In genomic region chr16:42172476-42172875, GRCm38 (mm10) we compare ENCODE assay signal across 8 mouse cellular contexts.
A peak's percentile ranks its signal among the peaks of the same experiment; 100 is the strongest.
DNase-seq lines count a peak whose midpoint lies in the region; ATAC-seq lines count a peak whose summit lies in the region.

No protein-coding gene starts in this region.

- no peak overlapping the region for H3K9ac ChIP-seq in lung, embryonic 16.5 days (ENCODE audit: low read length)

- no peaks in the 10 kb centered on the region for H3K9me3 ChIP-seq in lung, embryonic 16.5 days (ENCODE audit: control insufficient read depth, low read length)

- H3K4me1 ChIP-seq in lung, embryonic 16.5 days (replicated peaks; ENCODE audit: control insufficient read depth, insufficient read depth, low read length), result no peaks in the 10 kb centered on the region

- H3K27me3 ChIP-seq in lung, embryonic 16.5 days (ENCODE audit: control insufficient read depth, insufficient read depth, low read depth, low read length), result no peaks in the 10 kb centered on the region

- no peak overlapping the region for H3K4me2 ChIP-seq in lung, embryonic 16.5 days (ENCODE audit: low read depth, low read length)

- no peak overlapping the region for H3K27ac ChIP-seq in lung, embryonic 16.5 days (ENCODE audit: low read length)

- no peaks in the 10 kb centered on the region for H3K36me3 ChIP-seq in lung, embryonic 16.5 days (ENCODE audit: control insufficient read depth, insufficient read depth, low read length)

- DNase-seq in B cell, adult 2 months, result peak; percentile 76 to 78
- peak; percentile 66 for DNase-seq in MN1 (ENCODE audit: low spot score)
- peak; percentile 88 to 89 for DNase-seq in cerebellum, adult 18-20 months
- DNase-seq in frontal cortex, adult 2 months (ENCODE audit: extremely low spot score in 1 of 2, low spot score in 1 of 2), result peak; percentile 64 to 95
- peak; percentile 88 to 90 for DNase-seq in kidney, postnatal 4 days
- DNase-seq in right cerebral cortex, postnatal 14 days, result peak; percentile 91
- peak; percentile 31 to 36 for DNase-seq in urinary bladder, postnatal 36 days (ENCODE audit: low spot score in 2 of 2)

- ATAC-seq in lung, embryonic 16.5 days (ENCODE audit: low read depth), result peak; percentile 28; the same call in 1 of the 2 replicates

- H3K4me3 ChIP-seq in lung, embryonic 16.5 days (ENCODE audit: low read length), result no peak overlapping the region

- WGBS in lung, embryonic 16.5 days, result 26% methylated on average over 11 of the region's 11 CpGs

Comparison
In these comparisons a context has a peak if more than half of its experiments do, and no peak if none do; other contexts are left out.
1. DNase-seq: peak in every context shown above with its lines; median percentile 91 in right cerebral cortex, postnatal 14 days; 89 in kidney, postnatal 4 days; 88 in cerebellum, adult 18-20 months; 80 in frontal cortex, adult 2 months; 77 in B cell, adult 2 months; 66 in MN1; 34 in urinary bladder, postnatal 36 days.